Mouse (Mus musculus): Measurements from ENCODE around the gene 4930438A08Rik. TPM values are rescaled to one million over a fixed set of nuclear protein-coding genes. Genes with fewer than 3 reads are reported as not detected.

The 4930438A08Rik gene
- polyA plus RNA-seq, 1 experiment from 2014 or later: 0.36 TPM

DNA sequence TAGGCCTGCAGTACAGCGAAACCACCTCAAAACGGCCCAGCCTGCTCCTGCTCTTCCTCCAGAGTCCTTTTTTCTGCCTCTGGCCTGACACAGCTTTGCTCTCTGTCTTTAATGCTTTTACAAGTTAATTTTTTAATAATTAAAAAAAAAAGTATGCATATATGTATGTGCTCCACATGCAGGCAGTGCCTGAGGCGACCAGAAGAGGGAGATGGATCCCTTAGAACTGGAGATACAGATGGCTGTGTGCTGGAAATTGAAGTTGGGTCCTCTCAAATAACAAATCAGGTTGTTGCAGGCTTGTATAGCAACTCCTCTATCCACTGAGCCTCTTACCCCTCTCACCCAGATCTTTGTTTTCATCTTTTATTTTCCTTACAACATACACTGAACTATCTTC, 52.2 kb downstream of the 4930438A08Rik start:
- 81% methylated on average over 3 of the region's 3 CpGs for WGBS (ENCODE audit: insufficient replicate concordance)
- no peak overlapping the region for H3K4me3 ChIP-seq (replicated peaks)
- peaks cover 23% of the 10 kb centered on the region for H3K36me3 ChIP-seq
- no peak for DNase-seq
- ATAC-seq (ENCODE audit: low read depth): no peak
- no peaks in the 10 kb centered on the region for H3K9me3 ChIP-seq (replicated peaks)
- peaks cover 72% of the 10 kb centered on the region for H3K4me1 ChIP-seq (replicated peaks)
- H3K27me3 ChIP-seq: no peaks in the 10 kb centered on the region
- H3K9ac ChIP-seq: no peak overlapping the region
- no peak overlapping the region for H3K27ac ChIP-seq
- no peak overlapping the region for H3K4me2 ChIP-seq

GRCm38 (mm10) chr11:58329906-58330275, 55.3 kb downstream of the 4930438A08Rik start:
- DNase-seq: no peak
- Histone ChIP-seq H3K4me3 (replicated peaks) (peak overlapping the region; percentile 93), H3K36me3 (peaks cover 45% of the 10 kb centered on the region), H3K9me3 (replicated peaks) (no peaks in the 10 kb centered on the region), H3K27me3 (no peaks in the 10 kb centered on the region), H3K4me1 (replicated peaks) (peaks cover 78% of the 10 kb centered on the region), H3K27ac (peak overlapping the region; percentile 94), H3K4me2 (peak overlapping the region; percentile 98), H3K9ac (peak overlapping the region; percentile 91)
- ATAC-seq (ENCODE audit: low read depth): peak; percentile 19; the same call in 1 of the 2 replicates
- under 1% methylated on average over 21 of the region's 21 CpGs for WGBS (ENCODE audit: insufficient replicate concordance)

GRCm38 (mm10) chr11:58330276-58331148, 55.9 kb downstream of the 4930438A08Rik start, which contains the start of the genes Zfp672 and Sh3bp5l:
Zfp672 (minus strand) TSS chr11:58330339.
Sh3bp5l (plus strand) TSS chr11:58330724.
- WGBS (ENCODE audit: insufficient replicate concordance): under 1% methylated on average over 52 of the region's 52 CpGs
- peak; percentile 83 for DNase-seq
- H3K9ac ChIP-seq: peak within 1 kb of the TSS; percentile 91
- H3K4me3 ChIP-seq (replicated peaks): peak within 1 kb of the TSS; percentile 93
- no peaks in the 10 kb centered on the region for H3K27me3 ChIP-seq
- H3K9me3 ChIP-seq (replicated peaks): no peaks in the 10 kb centered on the region
- H3K4me1 ChIP-seq (replicated peaks): peaks cover 72% of the 10 kb centered on the region
- ATAC-seq (ENCODE audit: low read depth): peak; percentile 90
- H3K36me3 ChIP-seq: peaks cover 48% of the 10 kb centered on the region
- H3K4me2 ChIP-seq: peak within 1 kb of the TSS; percentile 98
- peak within 1 kb of the TSS; percentile 94 for H3K27ac ChIP-seq

GRCm38 (mm10) chr11:58331149-58331495, 56.5 kb downstream of the 4930438A08Rik start:
- H3K27me3 ChIP-seq: no peaks in the 10 kb centered on the region
- peak overlapping the region; percentile 93 for H3K4me3 ChIP-seq (replicated peaks)
- H3K4me1 ChIP-seq (replicated peaks): peaks cover 67% of the 10 kb centered on the region
- WGBS (ENCODE audit: insufficient replicate concordance): 11% methylated on average over 10 of the region's 10 CpGs
- peak overlapping the region; percentile 94 for H3K27ac ChIP-seq
- ATAC-seq (ENCODE audit: low read depth) (peak; percentile 5; the same call in 1 of the 2 replicates), DNase-seq (no peak)
- H3K9me3 ChIP-seq (replicated peaks): no peaks in the 10 kb centered on the region
- H3K9ac ChIP-seq: peak overlapping the region; percentile 91
- H3K36me3 ChIP-seq: peaks cover 52% of the 10 kb centered on the region
- H3K4me2 ChIP-seq: peak overlapping the region; percentile 98

DNA sequence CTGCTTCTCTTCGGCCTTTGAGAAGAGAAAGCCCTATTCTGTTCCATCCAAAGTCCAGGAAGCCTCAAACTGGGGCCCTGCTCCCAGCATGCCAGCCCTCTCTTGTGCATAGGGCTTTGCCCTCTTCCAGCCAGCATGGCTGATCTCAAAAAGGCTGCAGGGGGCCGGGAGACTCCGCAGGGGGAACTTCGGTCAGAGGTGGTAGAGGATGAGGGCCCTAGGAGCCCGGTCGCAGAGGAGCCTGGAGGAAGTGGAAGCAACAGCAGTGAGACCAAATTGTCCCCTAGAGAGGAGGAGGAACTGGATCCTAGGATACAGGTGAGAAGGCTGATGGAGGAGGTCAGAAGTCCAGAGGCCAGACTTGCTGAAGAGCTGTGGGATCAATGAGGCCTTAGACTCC, 56.9 kb downstream of the 4930438A08Rik start:
- peak overlapping the region; percentile 94 for H3K27ac ChIP-seq
- ATAC-seq (ENCODE audit: low read depth) (no peak), DNase-seq (no peak)
- peaks cover 65% of the 10 kb centered on the region for H3K4me1 ChIP-seq (replicated peaks)
- no peaks in the 10 kb centered on the region for H3K9me3 ChIP-seq (replicated peaks)
- H3K4me2 ChIP-seq: peak overlapping the region; percentile 98
- H3K27me3 ChIP-seq: no peaks in the 10 kb centered on the region
- WGBS (ENCODE audit: insufficient replicate concordance): 80% methylated on average over 6 of the region's 6 CpGs
- H3K4me3 ChIP-seq (replicated peaks): peak overlapping the region; percentile 93
- peak overlapping the region; percentile 91 for H3K9ac ChIP-seq
- peaks cover 56% of the 10 kb centered on the region for H3K36me3 ChIP-seq

GRCm38 (mm10) chr11:58334746-58335145, 60.1 kb downstream of the 4930438A08Rik start:
- H3K9ac ChIP-seq: no peak overlapping the region
- no peak overlapping the region for H3K4me3 ChIP-seq (replicated peaks)
- H3K27ac ChIP-seq: peak overlapping the region; percentile 9; the same call in 1 of the 2 replicates
- no peak for DNase-seq
- peaks cover 37% of the 10 kb centered on the region for H3K4me1 ChIP-seq (replicated peaks)
- no peaks in the 10 kb centered on the region for H3K27me3 ChIP-seq
- H3K36me3 ChIP-seq: peaks cover 60% of the 10 kb centered on the region
- no peak for ATAC-seq (ENCODE audit: low read depth)
- H3K9me3 ChIP-seq (replicated peaks): no peaks in the 10 kb centered on the region
- WGBS (ENCODE audit: insufficient replicate concordance): 84% methylated on average over 3 of the region's 3 CpGs
- H3K4me2 ChIP-seq: no peak overlapping the region

Other genes with a start within 250 kb of the 4930438A08Rik start
- gene Gm12248, start 181.7 kb upstream of the 4930438A08Rik start, polyA plus RNA-seq (2015; fragmentation: Nextera tagmentation; extraction: Ambion mirVana): not detected in 2 replicates
- 39.8 and 44.9 TPM in 2 replicates for gene Cnot8, start 170.6 kb upstream of the 4930438A08Rik start, polyA plus RNA-seq (2015; fragmentation: Nextera tagmentation; extraction: Ambion mirVana)
- gene Gemin5, start 106.3 kb upstream of the 4930438A08Rik start, polyA plus RNA-seq (2015; fragmentation: Nextera tagmentation; extraction: Ambion mirVana): 15.5 and 16.0 TPM in 2 replicates
- gene Mrpl22, start 103.1 kb upstream of the 4930438A08Rik start, polyA plus RNA-seq (2015; fragmentation: Nextera tagmentation; extraction: Ambion mirVana): 134 and 138 TPM in 2 replicates
- 6.4 and 7.7 TPM in 2 replicates for gene Igtp, start 75.2 kb upstream of the 4930438A08Rik start, polyA plus RNA-seq (2015; fragmentation: Nextera tagmentation; extraction: Ambion mirVana)
- gene Irgm2, start 75.2 kb upstream of the 4930438A08Rik start, polyA plus RNA-seq (2015; fragmentation: Nextera tagmentation; extraction: Ambion mirVana): 2.6 and 3.8 TPM in 2 replicates
- 12.2 and 12.6 TPM in 2 replicates for gene Zfp692, start 32.3 kb downstream of the 4930438A08Rik start, polyA plus RNA-seq (2015; fragmentation: Nextera tagmentation; extraction: Ambion mirVana)
- gene Zfp672, start 55.5 kb downstream of the 4930438A08Rik start, polyA plus RNA-seq (2015; fragmentation: Nextera tagmentation; extraction: Ambion mirVana): 40.5 and 47.7 TPM in 2 replicates
- gene Sh3bp5l, start 55.9 kb downstream of the 4930438A08Rik start, polyA plus RNA-seq (2015; fragmentation: Nextera tagmentation; extraction: Ambion mirVana): 17.9 and 19.7 TPM in 2 replicates
- 0.39 TPM in 1 of 2 replicates, not detected in the other for gene Lypd8, start 104.2 kb downstream of the 4930438A08Rik start, polyA plus RNA-seq (2015; fragmentation: Nextera tagmentation; extraction: Ambion mirVana)
- gene 1810065E05Rik, start 146.3 kb downstream of the 4930438A08Rik start, polyA plus RNA-seq (2015; fragmentation: Nextera tagmentation; extraction: Ambion mirVana): not detected in 2 replicates
- not detected in 2 replicates for gene Gm12253, start 157.8 kb downstream of the 4930438A08Rik start, polyA plus RNA-seq (2015; fragmentation: Nextera tagmentation; extraction: Ambion mirVana)
- gene Lypd9, start 178.1 kb downstream of the 4930438A08Rik start, polyA plus RNA-seq (2015; fragmentation: Nextera tagmentation; extraction: Ambion mirVana): not detected in 2 replicates
- not detected in 2 replicates for gene Olfr30, start 187.5 kb downstream of the 4930438A08Rik start, polyA plus RNA-seq (2015; fragmentation: Nextera tagmentation; extraction: Ambion mirVana)
- gene Olfr332, start 217.8 kb downstream of the 4930438A08Rik start, polyA plus RNA-seq (2015; fragmentation: Nextera tagmentation; extraction: Ambion mirVana): not detected in 2 replicates
- gene Olfr331, start 227.8 kb downstream of the 4930438A08Rik start, polyA plus RNA-seq (2015; fragmentation: Nextera tagmentation; extraction: Ambion mirVana): not detected in 2 replicates